Mouse (Mus musculus) gastrocnemius, adult 2 months (tissue): ENCODE results near the gene Capza2. TPM values are rescaled to one million over a fixed set of nuclear protein-coding genes. Genes with fewer than 3 reads are reported as not detected.

Experiments used
- DNase-seq: peaks from one replicate; pipeline ENCODE4 v3.0.0; 2022
- H3K27ac ChIP-seq: fragments of 200-600 bp; 2 replicates; pipeline ENCODE4 v1.8.1; 2022; ENCODE audit warnings: mild to moderate bottlenecking
- H3K4me3 ChIP-seq: fragments of 200-600 bp; 2 replicates; pipeline ENCODE4 v1.8.1; 2022; ENCODE audit warnings: mild to moderate bottlenecking, moderate library complexity
- CTCF ChIP-seq: fragments of 200-600 bp; IDR thresholded peaks from 2 replicates; pipeline ENCODE4 v1.8.1; 2022; ENCODE audit warnings: antibody characterized with exemption, mild to moderate bottlenecking, moderate library complexity
- intact Hi-C: fragments of 180-260 bp; cut with DNase I; formaldehyde crosslinking; loops from one replicate; pipeline ENCODE4 v1.15.1; 2025
- total RNA-seq, 2 experiments: library from RNA; stranded (reverse); gene quantifications; 2 replicates each; pipeline ENCODE4 v1.2.3; 2021

Gene Capza2
- total RNA-seq, 2 experiments from 2014 or later: 259 to 336 TPM

DNA sequence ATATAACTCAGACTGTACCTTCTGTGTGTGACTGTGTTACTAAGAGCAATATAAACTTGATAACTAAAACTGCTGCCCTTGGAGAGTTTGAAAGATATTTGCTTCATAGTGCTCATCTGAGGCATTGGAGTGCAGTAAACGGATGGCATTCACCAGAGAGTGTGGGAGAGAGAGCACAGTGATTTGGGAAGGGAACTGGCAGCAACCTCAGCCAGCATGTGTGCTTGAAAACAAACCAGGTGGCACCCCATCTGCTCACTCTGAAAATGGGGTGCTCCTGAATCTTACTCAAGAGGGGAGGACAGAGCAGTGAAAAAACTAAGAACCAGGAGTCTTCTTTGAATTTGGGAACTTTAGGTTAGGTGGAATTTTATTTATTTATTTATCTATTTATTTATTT is 21.3 kb downstream of the Capza2 start:
- no peak for TF ChIP-seq CTCF
- DNase-seq: no peak
- Histone ChIP-seq H3K27ac (no peak overlapping the region), H3K4me3 (no peak overlapping the region)
- intact Hi-C loops: no loop called here

DNA sequence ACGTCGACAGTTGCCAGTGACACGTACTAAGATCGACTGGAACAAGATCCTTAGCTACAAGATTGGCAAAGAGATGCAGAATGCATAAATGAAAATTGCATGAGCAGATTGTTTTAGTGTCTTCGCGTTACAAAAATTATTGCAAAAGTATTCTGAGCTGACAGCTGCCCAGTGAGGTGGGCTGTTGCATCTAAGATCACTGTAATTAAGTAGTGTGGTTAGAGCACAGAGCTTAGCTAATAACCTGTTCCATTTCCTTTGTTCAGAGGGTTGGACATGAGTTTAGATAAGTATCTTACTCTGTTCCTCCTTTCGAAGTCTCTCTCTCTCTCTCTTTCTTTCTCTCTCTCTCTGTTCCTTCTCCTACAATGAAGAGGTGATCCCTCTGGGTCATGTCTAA is 29.3 kb downstream of the Capza2 start:
- Histone ChIP-seq H3K4me3 (no peak overlapping the region), H3K27ac (no peak overlapping the region)
- no peak for DNase-seq
- intact Hi-C loops: no loop called here
- no peak for TF ChIP-seq CTCF

DNA sequence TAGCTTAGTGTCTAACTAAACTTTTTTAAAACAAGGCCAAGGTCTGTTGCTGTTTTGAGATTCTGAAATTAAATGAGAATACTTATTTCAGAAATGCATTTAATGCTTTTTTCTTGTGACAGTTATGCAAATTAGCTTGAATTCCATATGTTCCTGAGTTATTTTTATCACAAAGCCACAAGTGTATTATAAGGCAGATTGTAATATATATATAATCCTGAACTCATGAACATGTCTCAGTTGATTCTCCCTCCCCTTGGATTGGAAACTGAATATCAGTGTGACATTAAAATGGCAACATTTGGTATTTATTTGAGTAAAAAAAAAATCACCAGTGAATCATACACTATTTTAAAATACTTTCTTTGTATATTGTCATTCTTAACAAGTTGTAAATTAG is 30.0 kb downstream of the Capza2 start:
- Histone ChIP-seq H3K4me3 (no peak overlapping the region), H3K27ac (no peak overlapping the region)
- intact Hi-C loops: no loop called here
- TF ChIP-seq CTCF: no peak
- DNase-seq: no peak

DNA sequence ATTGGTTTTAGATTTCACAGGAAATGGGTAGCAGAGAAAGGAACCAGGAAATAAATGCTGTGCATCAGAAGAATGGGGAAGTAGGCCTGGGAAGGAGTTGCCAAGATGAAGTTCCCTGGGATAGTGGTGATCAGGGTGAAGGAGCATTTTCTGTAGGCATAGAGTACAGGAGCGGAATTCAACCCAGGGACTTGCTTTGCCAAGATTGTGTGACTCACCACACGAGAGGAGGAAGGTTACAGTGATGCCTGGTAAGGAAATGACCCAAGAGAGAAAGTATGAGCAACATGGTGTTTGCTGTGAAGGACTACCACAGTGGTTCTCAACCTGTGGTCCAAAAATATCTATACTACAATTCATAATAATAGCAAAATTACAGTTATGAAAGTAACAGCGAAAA is 31.8 kb downstream of the Capza2 start:
- intact Hi-C loops: no loop called here
- no peak for DNase-seq
- H3K27ac ChIP-seq: no peak overlapping the region

DNA sequence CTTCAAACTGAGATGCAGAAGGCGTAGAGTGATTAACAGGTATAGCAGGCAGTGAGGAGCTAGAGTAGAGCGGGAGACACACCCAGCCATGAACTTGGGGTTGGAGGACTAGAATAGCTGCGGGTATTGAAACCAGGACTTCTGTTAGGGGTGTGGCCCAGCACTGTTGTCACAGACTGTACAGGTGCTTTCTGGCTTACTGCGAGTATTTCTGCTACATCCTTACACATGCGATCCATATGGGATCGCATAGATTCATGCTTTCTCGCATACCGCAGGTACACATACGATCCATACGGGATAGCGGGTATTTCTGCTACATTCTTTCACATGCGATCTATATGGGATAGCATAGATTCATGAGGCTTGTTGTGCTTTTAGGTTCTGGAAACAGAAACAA is 32.3 kb downstream of the Capza2 start:
- TF ChIP-seq CTCF: no peak
- intact Hi-C loops: no loop called here
- no peak for DNase-seq
- no peak overlapping the region for H3K27ac ChIP-seq
- H3K4me3 ChIP-seq: no peak overlapping the region

More for the DNA sequence above, 31.8 kb downstream of the Capza2 start:
- TF ChIP-seq CTCF: no peak
- H3K4me3 ChIP-seq: no peak overlapping the region

DNA sequence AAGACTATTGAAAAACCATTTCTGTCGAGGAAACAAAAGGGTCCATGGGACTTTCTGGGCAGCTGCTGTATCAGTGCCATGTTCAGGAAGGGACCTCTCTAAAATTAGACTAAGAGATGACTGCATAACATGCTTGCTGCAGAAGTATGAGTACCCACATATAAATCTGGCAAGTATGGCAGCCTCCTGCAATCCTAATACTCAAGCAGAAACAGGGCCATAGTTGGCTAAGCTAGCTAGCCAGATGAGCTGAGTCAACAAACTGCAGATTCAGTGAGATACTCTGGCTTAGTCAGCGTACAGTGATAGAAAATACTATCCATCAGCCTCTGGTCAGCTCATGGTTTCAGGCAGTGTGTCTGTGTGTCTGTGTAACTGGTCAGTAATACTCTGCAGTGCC is 33.8 kb downstream of the Capza2 start:
- H3K4me3 ChIP-seq: no peak overlapping the region
- DNase-seq: no peak
- no peak for TF ChIP-seq CTCF
- intact Hi-C loops: no loop called here
- peak overlapping the region; percentile 21 for H3K27ac ChIP-seq

DNA sequence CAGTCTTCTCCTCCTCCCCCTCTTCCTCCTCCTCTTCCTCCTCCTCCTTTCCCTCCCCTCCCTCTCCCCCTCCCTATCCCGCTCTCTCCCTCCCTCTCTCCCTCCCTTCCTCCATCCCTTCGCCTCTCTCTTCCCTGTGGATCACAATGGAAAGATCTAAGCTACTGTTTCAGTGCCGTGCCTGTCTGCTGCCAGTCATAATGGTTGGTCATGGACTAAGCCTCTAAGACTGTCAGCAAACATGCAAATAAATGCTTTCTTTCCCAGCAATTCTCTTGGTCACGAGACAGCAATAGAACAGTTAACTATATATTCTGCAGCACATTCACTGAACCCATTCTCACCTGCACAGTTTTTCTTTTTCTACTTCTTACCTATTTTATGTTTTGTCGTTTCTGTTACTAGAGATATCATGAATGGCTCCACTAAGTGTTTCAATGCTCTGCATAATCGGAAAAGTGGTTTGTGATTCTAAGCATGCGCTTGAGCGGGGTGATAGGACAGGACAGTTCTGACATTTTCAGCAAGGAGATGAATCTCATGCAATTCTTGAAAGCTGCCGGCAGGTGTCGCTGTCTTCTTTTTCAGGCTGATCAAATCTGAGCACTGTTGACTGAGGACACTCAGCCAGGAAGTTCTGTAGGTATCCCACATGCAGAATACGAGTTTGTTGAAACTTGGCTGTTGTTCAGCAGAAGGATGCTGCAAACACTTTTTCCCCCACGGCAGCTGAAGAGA is 39.2 kb downstream of the Capza2 start:
- peak; percentile 68 for DNase-seq
- Histone ChIP-seq H3K4me3 (no peak overlapping the region), H3K27ac (no peak overlapping the region)
- intact Hi-C loops: loop anchor here (2.0 kb wide), 1 partner anchor 160 kb away; no protein-coding TSS in a partner anchor
- peak; percentile 80 for TF ChIP-seq CTCF

DNA sequence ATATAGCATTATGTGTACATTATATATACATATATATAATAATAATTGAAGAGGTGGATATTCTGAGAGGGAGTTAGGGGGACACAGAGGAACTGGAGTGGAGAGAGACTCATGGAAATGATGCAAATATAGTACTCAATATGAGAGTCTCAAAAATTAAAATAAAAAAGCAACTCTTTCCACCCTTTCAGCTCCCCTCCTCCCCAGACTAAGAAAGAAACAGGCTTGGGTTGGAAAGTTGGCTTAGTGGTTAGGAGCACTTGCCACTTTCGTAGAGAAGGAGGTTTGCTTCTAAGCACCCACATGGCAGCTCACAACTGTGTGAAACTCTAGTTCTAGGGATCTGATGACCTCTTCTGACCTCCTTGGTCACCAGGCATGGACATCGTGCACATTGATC is 41.0 kb downstream of the Capza2 start:
- intact Hi-C loops: no loop called here
- Histone ChIP-seq H3K4me3 (no peak overlapping the region), H3K27ac (no peak overlapping the region)
- TF ChIP-seq CTCF: no peak
- no peak for DNase-seq

DNA sequence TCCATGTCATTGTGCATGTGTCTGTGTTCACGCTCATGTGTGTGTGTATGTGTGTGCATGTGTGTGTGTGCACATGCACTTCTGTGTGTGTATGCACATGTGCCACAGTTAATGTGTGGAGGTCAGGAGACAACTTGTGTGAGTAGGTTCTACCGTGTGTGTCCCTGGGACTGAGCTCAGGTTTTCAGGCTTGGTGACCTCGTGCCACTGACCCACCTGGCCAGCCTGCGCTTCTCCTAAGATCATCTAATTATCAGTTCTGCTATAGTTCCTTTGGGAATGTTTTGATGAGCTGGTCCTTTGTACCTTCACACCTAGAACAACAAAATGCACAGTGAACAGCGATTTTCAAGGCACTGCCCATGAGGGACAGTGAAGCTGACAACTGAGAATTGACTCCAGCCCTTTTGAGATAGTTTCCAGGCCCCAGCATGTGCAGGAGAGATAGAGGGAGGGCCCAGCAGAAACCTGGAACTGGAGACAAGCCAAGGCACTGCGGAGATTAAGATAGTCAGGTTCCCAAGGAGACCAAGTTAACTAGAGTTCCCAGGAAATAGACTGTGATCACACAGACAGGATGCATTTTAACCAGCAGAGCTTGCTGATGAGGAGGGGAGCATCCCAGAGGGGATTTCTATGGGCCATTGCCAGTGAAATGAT is 44.4 kb downstream of the Capza2 start:
- no peak for TF ChIP-seq CTCF
- Histone ChIP-seq H3K4me3 (no peak overlapping the region), H3K27ac (no peak overlapping the region)
- DNase-seq: no peak
- intact Hi-C loops: no loop called here

DNA sequence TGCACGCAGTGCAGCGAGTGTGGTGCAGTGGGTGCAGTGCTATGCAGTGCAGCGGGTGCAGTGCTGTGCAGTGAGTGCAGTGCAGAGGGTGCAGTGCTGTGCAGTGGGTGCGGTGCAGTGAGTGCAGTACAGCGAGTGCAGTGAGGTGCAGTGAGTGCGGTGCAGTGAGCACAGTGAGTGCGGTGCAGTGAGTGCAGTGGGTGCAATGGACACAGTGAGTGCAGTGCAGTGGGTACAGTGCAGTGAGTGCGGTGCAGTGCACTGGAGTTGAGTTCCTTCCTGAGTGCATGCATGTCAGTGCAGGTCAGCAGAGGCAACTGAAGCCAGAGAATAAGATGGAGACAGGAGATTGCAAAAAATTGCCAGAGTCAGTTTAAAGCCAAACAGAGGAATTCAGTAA is 45.8 kb downstream of the Capza2 start:
- no peak for TF ChIP-seq CTCF

DNA sequence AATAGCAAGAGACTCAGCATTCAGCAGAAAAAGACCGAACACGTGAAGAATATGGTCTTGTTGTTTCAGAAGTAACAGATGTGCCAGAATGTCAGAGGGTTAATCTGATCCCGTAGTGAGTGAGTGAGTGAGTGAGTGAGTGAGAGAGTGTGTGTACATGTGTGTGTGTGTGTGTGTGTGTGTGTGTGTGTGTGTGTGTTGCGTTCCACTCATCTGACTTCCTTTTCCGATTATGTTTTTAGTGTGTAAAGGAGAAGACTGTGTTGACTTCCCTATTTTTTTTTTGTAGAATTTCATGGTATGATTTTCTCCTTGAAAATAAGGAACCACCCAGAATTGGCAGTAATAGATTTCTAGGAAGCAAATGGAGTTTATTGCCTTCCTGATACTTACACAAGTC is 52.6 kb downstream of the Capza2 start:
- no peak overlapping the region for H3K4me3 ChIP-seq

More for the DNA sequence above, 45.8 kb downstream of the Capza2 start:
- DNase-seq: no peak
- intact Hi-C loops: no loop called here
- Histone ChIP-seq H3K4me3 (no peak overlapping the region), H3K27ac (no peak overlapping the region)

DNA sequence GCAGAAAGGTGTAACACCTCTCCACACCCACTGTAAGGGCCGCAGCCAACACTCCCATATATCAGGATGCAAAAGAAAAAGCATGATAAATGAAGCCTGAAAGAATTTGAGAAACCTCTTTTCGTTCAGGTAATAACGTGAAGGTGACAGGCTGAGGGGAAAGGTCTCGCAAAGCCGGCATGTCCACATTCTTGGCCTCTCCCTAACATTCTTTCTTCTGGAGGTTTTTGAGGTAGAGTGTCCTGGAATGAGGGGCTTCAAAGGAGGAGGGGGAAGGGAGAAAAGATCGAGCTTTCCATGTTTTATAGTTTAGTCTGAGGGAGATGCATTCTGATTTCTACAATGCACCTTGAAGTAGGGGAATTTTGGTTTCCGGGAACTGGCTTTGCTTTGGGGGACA is 56.6 kb downstream of the Capza2 start, which contains the start of gene St7:
Gene St7 (plus strand): TSS at position 287 of the 400 bp plus-strand sequence.
- Histone ChIP-seq H3K4me3 (peak within 1 kb of the TSS; percentile 95), H3K27ac (peak within 1 kb of the TSS; percentile 97)
- intact Hi-C loops: no loop called here
- DNase-seq: no peak
- no peak for TF ChIP-seq CTCF

More for the DNA sequence above, 52.6 kb downstream of the Capza2 start:
- intact Hi-C loops: no loop called here
- DNase-seq: no peak
- H3K27ac ChIP-seq: no peak overlapping the region
- TF ChIP-seq CTCF: no peak

DNA sequence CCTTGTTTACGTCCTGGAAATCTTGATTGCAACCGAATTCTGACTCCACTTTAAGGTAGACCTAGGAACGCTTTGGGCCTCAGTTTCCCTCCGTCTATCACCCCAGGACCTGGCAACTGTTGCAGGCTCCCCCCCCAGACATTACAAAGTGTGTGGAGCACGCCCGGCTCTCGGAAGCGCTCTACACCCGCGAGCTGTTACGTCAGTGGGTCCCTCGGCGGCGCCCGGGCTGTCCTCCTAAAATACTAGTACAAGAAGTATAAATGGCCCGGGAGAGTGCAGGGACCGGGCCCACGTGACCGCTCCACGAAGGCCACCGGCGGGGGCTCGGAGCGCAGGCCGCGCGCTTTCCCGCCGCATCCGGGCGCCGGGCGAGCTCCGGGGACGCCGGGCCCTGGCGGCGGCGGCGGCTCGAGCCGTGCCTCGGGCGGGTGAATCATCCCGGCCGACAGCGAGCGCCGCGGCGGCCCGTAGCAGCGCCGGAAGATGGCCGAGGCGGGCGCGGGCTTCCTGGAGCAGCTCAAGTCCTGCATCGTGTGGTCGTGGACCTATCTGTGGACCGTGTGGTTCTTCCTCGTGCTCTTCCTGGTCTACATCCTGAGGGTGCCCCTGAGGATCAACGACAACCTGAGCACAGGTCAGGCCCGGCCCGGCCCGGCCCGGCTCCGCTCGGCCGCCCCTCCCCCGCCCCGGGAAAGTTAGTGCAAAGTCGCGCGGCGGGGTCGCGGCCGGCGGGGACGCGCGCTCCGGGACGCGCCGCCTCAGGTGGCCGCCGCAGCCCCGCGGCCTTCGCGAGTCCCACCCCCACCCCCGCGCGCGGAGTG is 57.9 kb downstream of the Capza2 start:
- Histone ChIP-seq H3K27ac (peak overlapping the region; percentile 97), H3K4me3 (peak overlapping the region; percentile 95)
- TF ChIP-seq CTCF: no peak
- intact Hi-C loops: no loop called here
- peak; percentile 86 for DNase-seq
